Mouse (Mus musculus): ENCODE results near the gene 1700001C19Rik.

DNA sequence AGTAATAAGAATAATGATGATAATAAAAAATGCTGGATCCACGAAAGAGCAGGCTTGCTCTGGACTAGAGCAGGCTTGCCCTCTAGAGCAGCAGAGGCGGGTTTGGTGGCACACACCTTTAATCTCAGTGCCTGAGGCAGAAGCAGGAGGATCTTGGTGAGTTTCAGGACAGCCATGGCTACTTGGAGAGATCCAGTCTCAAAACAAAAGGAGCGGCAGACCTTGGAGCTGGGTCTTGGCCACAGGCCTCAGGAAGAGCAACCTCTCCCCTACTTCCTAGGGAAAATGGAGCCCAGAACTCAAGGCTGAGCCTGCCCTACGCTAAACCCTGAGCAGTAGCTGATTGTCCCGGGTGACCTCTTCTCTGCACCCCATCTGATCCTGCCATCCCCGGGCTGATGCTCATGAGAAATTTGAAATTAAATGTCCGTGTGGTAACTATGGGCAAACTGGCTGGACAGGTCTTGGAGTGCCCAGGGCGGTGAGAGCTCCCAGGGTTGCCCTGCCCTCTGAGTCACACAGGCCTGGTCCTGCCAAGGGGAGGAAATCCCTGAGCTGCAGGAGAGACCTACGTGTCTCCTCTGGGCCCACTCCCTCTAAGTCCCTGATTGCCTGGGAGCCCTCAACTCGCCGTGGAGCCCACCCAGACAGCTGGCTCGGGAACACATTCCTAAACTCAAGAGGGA lies 13.8 kb upstream of the 1700001C19Rik start:
- TF ChIP-seq CTCF (IDR thresholded peaks at IDR 0.05; ENCODE audit: low read depth) (no peak), EP300 (IDR thresholded peaks at IDR 0.05; ENCODE audit: low read depth) (no peak)

All from liver, postnatal 0 days (tissue).